33 mouse cellular contexts compared by ENCODE assay signal in genomic region chr7:81842998-81843397, GRCm38 (mm10). TPM values are rescaled to one million over a fixed set of nuclear protein-coding genes. Genes with fewer than 3 reads are reported as not detected.
"Had no signal": no experiment of that assay in that cellular context is flagged by ENCODE, and none has a peak within 500 bp of the region (broad histone marks: within the 10 kb centered on the region; RNA-seq: fewer than 3 reads in every experiment).

No protein-coding gene starts in this region.

- H3K4me1 ChIP-seq: limb, embryonic 15.5 days; midbrain, embryonic 12.5 days had no signal

- H3K27me3 ChIP-seq: limb, embryonic 12.5 days; limb, embryonic 15.5 days; midbrain, embryonic 12.5 days; neural tube, embryonic 13.5 days had no signal

- H3K4me3 ChIP-seq: layer of hippocampus, adult 2 months; limb, embryonic 12.5 days; limb, embryonic 15.5 days; midbrain, embryonic 12.5 days; myocyte; neural tube, embryonic 13.5 days had no signal

- H3K9ac ChIP-seq: limb, embryonic 12.5 days; limb, embryonic 15.5 days; liver, embryonic 14.5 days; liver, postnatal 0 days; lung, embryonic 14.5 days; midbrain, embryonic 12.5 days; neural tube, embryonic 13.5 days had no signal

- DNase-seq: kidney, adult 2 months; kidney, postnatal 25 days; layer of hippocampus, adult 9-11 months; left cerebral cortex, postnatal 4 days; liver, postnatal 0 days; lung, embryonic 14.5 days; lung, postnatal 10 days; lung, postnatal 4 days; right cerebral cortex, postnatal 4 days; thymus, adult 2 months; thymus, postnatal 14 days; thymus, postnatal 4 days had no signal

- ATAC-seq: intestine, postnatal 0 days; liver, postnatal 0 days; midbrain, embryonic 16.5 days had no signal

- H3K27ac ChIP-seq: kidney, postnatal 0 days; layer of hippocampus, adult 2 months; limb, embryonic 12.5 days; limb, embryonic 15.5 days; liver, embryonic 14.5 days; midbrain, embryonic 12.5 days; neural tube, embryonic 13.5 days; stomach, postnatal 0 days had no signal

- H3K9me3 ChIP-seq: limb, embryonic 15.5 days; midbrain, embryonic 12.5 days; neural tube, embryonic 13.5 days had no signal

- H3K36me3 ChIP-seq: limb, embryonic 12.5 days; limb, embryonic 15.5 days; midbrain, embryonic 12.5 days; neural tube, embryonic 13.5 days had no signal

RNA-seq across cellular contexts. Expression of gene Gm10160, which starts 12.6 kb away (rescaled TPM):
- total RNA-seq: layer of hippocampus, adult 2 months; layer of hippocampus, postnatal 25 days; left cerebral cortex, adult 18-20 months; left cerebral cortex, postnatal 10 days; left cerebral cortex, postnatal 4 days; megakaryocyte-erythroid progenitor cell, adult 5-6 weeks; monocyte, adult 5-6 weeks; neutrophil, adult 5-6 weeks had no signal
- polyA plus RNA-seq: intestine, postnatal 0 days; kidney, adult 2 months; kidney, embryonic 14.5 days; kidney, postnatal 0 days; large intestine, adult 2 months; limb, embryonic 12.5 days; limb, embryonic 15.5 days; liver, embryonic 11.5 days; liver, embryonic 14.5 days; liver, postnatal 0 days; lung, embryonic 14.5 days; midbrain, embryonic 12.5 days; midbrain, embryonic 16.5 days; myocyte; neural tube, embryonic 13.5 days; stomach, embryonic 14.5 days; stomach, postnatal 0 days; thymus, adult 2 months had no signal
